Mouse (Mus musculus) gastrocnemius, postnatal 10 days (tissue): ENCODE results near the gene Tmem202. TPM values are rescaled to one million over a fixed set of nuclear protein-coding genes. Genes with fewer than 3 reads are reported as not detected.

ENCODE experiments used
- total RNA-seq, 2 experiments: library from RNA; stranded (reverse); gene quantifications; 2 replicates each; pipeline ENCODE4 v1.2.3; 2021

The Tmem202 gene
- total RNA-seq, 2 experiments from 2014 or later, result 0.56 to 0.63 TPM

Other genes with a start within 250 kb of the Tmem202 start
- 10 to 100 TPM; 10.3 to 15.7 TPM for gene Adpgk, start 248.3 kb downstream of the Tmem202 start, total RNA-seq
- gene Bbs4, start 186.3 kb downstream of the Tmem202 start, total RNA-seq, result 1 to 10 TPM; 3.8 to 4.1 TPM
- gene Arih1, start 53.2 kb downstream of the Tmem202 start, total RNA-seq, result 10 to 100 TPM; 79.2 to 92.0 TPM
- gene Hexa, start 307 bp downstream of the Tmem202 start, total RNA-seq, result 10 to 100 TPM; 25.7 to 37.4 TPM
- not detected for gene Celf6, start 38.1 kb upstream of the Tmem202 start, total RNA-seq
- gene Parp6, start 77.4 kb upstream of the Tmem202 start, total RNA-seq, result 10 to 100 TPM; 11.9 to 19.0 TPM
- gene Pkm, start 116.5 kb upstream of the Tmem202 start, total RNA-seq, result 1,000 to 10,000 TPM; 2,006 to 2,318 TPM
- 1 to 10 TPM in 1 of 2 experiments, under 1 TPM in 1; 0.21 to 1.6 TPM for gene Gramd2, start 140.3 kb upstream of the Tmem202 start, total RNA-seq
- 1 to 10 TPM; 6.5 to 8.5 TPM for gene Senp8, start 210.9 kb upstream of the Tmem202 start, total RNA-seq
- gene Myo9a, start 211.0 kb upstream of the Tmem202 start, total RNA-seq, result 10 to 100 TPM; 14.9 to 24.5 TPM